ENCODE assay signal across 9 mouse cellular contexts in the genomic region with DNA sequence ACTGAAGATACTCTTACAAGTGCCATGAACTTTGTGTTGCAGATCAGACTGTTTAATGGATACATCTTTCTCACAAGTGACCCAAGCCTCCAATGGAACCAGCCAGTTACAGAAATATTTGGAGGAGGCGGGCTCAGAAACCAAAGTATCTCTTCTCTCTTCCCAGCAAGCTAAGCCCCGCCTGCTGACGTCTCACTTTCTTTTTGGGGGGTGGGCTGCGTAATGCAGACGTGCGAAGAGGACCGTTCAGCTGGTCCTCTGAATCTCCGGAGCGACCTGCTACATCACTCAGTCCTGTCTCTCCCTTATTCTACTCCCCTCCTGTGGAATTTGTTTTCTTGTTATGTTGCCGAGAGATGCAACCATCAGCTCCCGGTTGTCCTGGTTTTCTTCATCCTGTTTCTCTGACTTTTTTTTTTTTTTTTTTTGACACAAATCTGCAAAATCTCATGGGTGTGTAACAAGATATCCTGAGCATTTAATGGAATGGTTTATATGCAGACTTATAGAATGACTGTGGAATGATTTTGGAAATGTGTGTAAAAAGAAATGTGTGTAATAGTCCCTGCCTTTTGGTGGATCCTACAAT. TPM values are rescaled to one million over a fixed set of nuclear protein-coding genes. Genes with fewer than 3 reads are reported as not detected.
DNase-seq lines count a peak whose midpoint lies in the region; ATAC-seq and TF ChIP-seq lines count a peak whose summit lies in the region.
"Had no signal": no experiment of that assay in that cellular context is flagged by ENCODE, and none has a peak within 500 bp of the region (broad histone marks: within the 10 kb centered on the region; RNA-seq: fewer than 3 reads in every experiment).

No protein-coding gene starts in this region.

- H3K4me3 ChIP-seq in embryonic facial prominence, embryonic 15.5 days (replicated peaks): peak overlapping the region; percentile 42
- peak overlapping the region; percentile 49 for H3K4me3 ChIP-seq in heart, postnatal 0 days (ENCODE audit: low read depth, low read length)
- peak overlapping the region; percentile 39 for H3K4me3 ChIP-seq in liver, embryonic 16.5 days (ENCODE audit: low read depth, low read length)
- H3K4me3 ChIP-seq in neural tube, embryonic 15.5 days (replicated peaks): peak overlapping the region; percentile 46

- peaks cover 3% of the 10 kb centered on the region; the same call in 1 of the 2 replicates for H3K27me3 ChIP-seq in embryonic facial prominence, embryonic 15.5 days
- H3K27me3 ChIP-seq in heart, postnatal 0 days (ENCODE audit: control insufficient read depth, insufficient read depth, low read length): peaks cover 16% of the 10 kb centered on the region; the same call in 1 of the 2 replicates
- no peaks in the 10 kb centered on the region; the same call in none of the 2 replicates for H3K27me3 ChIP-seq in liver, embryonic 16.5 days (ENCODE audit: control insufficient read depth, insufficient read depth, low read depth, low read length)
- no peaks in the 10 kb centered on the region for H3K27me3 ChIP-seq in neural tube, embryonic 15.5 days (replicated peaks)

- peak overlapping the region; percentile 37 for H3K4me2 ChIP-seq in embryonic facial prominence, embryonic 15.5 days (replicated peaks)
- peak overlapping the region; percentile 56 for H3K4me2 ChIP-seq in heart, postnatal 0 days (ENCODE audit: low read depth, low read length)
- H3K4me2 ChIP-seq in liver, embryonic 16.5 days (ENCODE audit: low read depth, low read length): 0 out of 2 replicates have a peak overlapping the region, but pooled peaks have one; percentile 2
- H3K4me2 ChIP-seq in neural tube, embryonic 15.5 days: peak overlapping the region; percentile 53

- DNase-seq in ES-CJ7 (ENCODE audit: low read depth, low spot score): peak; percentile 95
- DNase-seq in brain, adult 2 months (ENCODE audit: low read depth, low spot score): peak; percentile 99
- DNase-seq in heart, postnatal 0 days (ENCODE audit: low spot score): peak; percentile 36
- peak; percentile 86 to 91 for DNase-seq in layer of hippocampus, adult 18-20 months (ENCODE audit: low spot score in 2 of 2)
- DNase-seq in yolk sac, embryonic 10.5 days (ENCODE audit: low spot score): peak; percentile 79

- 0 out of 2 replicates have a peak, but pooled peaks have one; percentile 56 for ATAC-seq in embryonic facial prominence, embryonic 15.5 days (ENCODE audit: insufficient number of reproducible peaks, low FRiP score, low TSS enrichment, low read depth)
- ATAC-seq in heart, postnatal 0 days (ENCODE audit: insufficient read depth, low read depth): no peak
- ATAC-seq in liver, embryonic 16.5 days (ENCODE audit: low read depth): no peak
- peak; percentile 68; the same call in 1 of the 2 replicates for ATAC-seq in neural tube, embryonic 15.5 days (ENCODE audit: low FRiP score)

- H3K9ac ChIP-seq in embryonic facial prominence, embryonic 15.5 days: no peak overlapping the region
- no peak overlapping the region for H3K9ac ChIP-seq in heart, postnatal 0 days (replicated peaks; ENCODE audit: low read depth, low read length)
- no peak overlapping the region for H3K9ac ChIP-seq in liver, embryonic 16.5 days (ENCODE audit: low read depth, low read length)
- peak overlapping the region; percentile 59 for H3K9ac ChIP-seq in neural tube, embryonic 15.5 days (replicated peaks)

- H3K4me1 ChIP-seq in embryonic facial prominence, embryonic 15.5 days: peaks cover 13% of the 10 kb centered on the region
- peaks cover 11% of the 10 kb centered on the region for H3K4me1 ChIP-seq in heart, postnatal 0 days (ENCODE audit: control insufficient read depth, insufficient read depth)
- peaks cover 39% of the 10 kb centered on the region for H3K4me1 ChIP-seq in liver, embryonic 16.5 days (ENCODE audit: control insufficient read depth, low read depth, low read length)
- H3K4me1 ChIP-seq in neural tube, embryonic 15.5 days: peaks cover 23% of the 10 kb centered on the region

- H3K9me3 ChIP-seq in embryonic facial prominence, embryonic 15.5 days (replicated peaks): no peaks in the 10 kb centered on the region
- H3K9me3 ChIP-seq in heart, postnatal 0 days (replicated peaks; ENCODE audit: control insufficient read depth, low read length): no peaks in the 10 kb centered on the region
- no peaks in the 10 kb centered on the region for H3K9me3 ChIP-seq in liver, embryonic 16.5 days (replicated peaks; ENCODE audit: control insufficient read depth, low read length)
- no peaks in the 10 kb centered on the region for H3K9me3 ChIP-seq in neural tube, embryonic 15.5 days (replicated peaks)

- H3K36me3 ChIP-seq in embryonic facial prominence, embryonic 15.5 days: no peaks in the 10 kb centered on the region
- no peaks in the 10 kb centered on the region for H3K36me3 ChIP-seq in heart, postnatal 0 days (replicated peaks; ENCODE audit: control insufficient read depth, insufficient read depth, low read length)
- no peaks in the 10 kb centered on the region for H3K36me3 ChIP-seq in liver, embryonic 16.5 days (ENCODE audit: control insufficient read depth, insufficient read depth)
- no peaks in the 10 kb centered on the region for H3K36me3 ChIP-seq in neural tube, embryonic 15.5 days

- no peak for TF ChIP-seq CTCF in heart, postnatal 0 days (IDR thresholded peaks at IDR 0.05; ENCODE audit: low read depth)

- 1% methylated on average over 11 of the region's 11 CpGs for WGBS in embryonic facial prominence, embryonic 15.5 days
- WGBS in heart, postnatal 0 days: 2% methylated on average over 11 of the region's 11 CpGs
- WGBS in liver, embryonic 16.5 days (ENCODE audit: insufficient replicate concordance): 8% methylated on average over 11 of the region's 11 CpGs
- under 1% methylated on average over 11 of the region's 11 CpGs for WGBS in neural tube, embryonic 15.5 days

- TF ChIP-seq EP300 in heart, postnatal 0 days (IDR thresholded peaks at IDR 0.05; ENCODE audit: low read depth): no peak

- peak overlapping the region; percentile 52 for H3K27ac ChIP-seq in embryonic facial prominence, embryonic 15.5 days (replicated peaks)
- no peak overlapping the region for H3K27ac ChIP-seq in heart, postnatal 0 days (ENCODE audit: low read depth)
- no peak overlapping the region for H3K27ac ChIP-seq in liver, embryonic 16.5 days (ENCODE audit: low read length)
- H3K27ac ChIP-seq in neural tube, embryonic 15.5 days (replicated peaks): peak overlapping the region; percentile 78

RNA-seq across cellular contexts. Expression of a gene that starts 40.3 kb away (rescaled TPM):
- polyA plus RNA-seq in embryonic facial prominence, embryonic 15.5 days (2015; fragmentation: Nextera tagmentation; extraction: Ambion mirVana): 30.2 and 40.2 TPM in 2 replicates
- total RNA-seq in heart, postnatal 0 days (2014; rRNA removed; ENCODE audit: low replicate concordance): 21.4 and 21.6 TPM in 2 replicates
- 1.7 and 1.8 TPM in 2 replicates for polyA plus RNA-seq in heart, postnatal 0 days (2015; fragmentation: Nextera tagmentation; extraction: Ambion mirVana)
- 100 to 1,000 TPM; 110 to 113 TPM for total RNA-seq in layer of hippocampus, adult 18-20 months (2021)
- polyA plus RNA-seq in liver, embryonic 16.5 days (2015; fragmentation: Nextera tagmentation; extraction: Ambion mirVana): 12.2 and 13.0 TPM in 2 replicates
- 47.9 and 50.6 TPM in 2 replicates for polyA plus RNA-seq in neural tube, embryonic 15.5 days (2015; fragmentation: Nextera tagmentation; extraction: Ambion mirVana)

RNA-seq across cellular contexts. Expression of a gene that starts 53.8 kb away (rescaled TPM):
- 0.33 and 0.34 TPM in 2 replicates for polyA plus RNA-seq in embryonic facial prominence, embryonic 15.5 days (2015; fragmentation: Nextera tagmentation; extraction: Ambion mirVana)
- total RNA-seq in heart, postnatal 0 days (2014; rRNA removed; ENCODE audit: low replicate concordance): 0.73 and 1.3 TPM in 2 replicates
- polyA plus RNA-seq in heart, postnatal 0 days (2015; fragmentation: Nextera tagmentation; extraction: Ambion mirVana): 0.47 and 0.61 TPM in 2 replicates
- not detected for total RNA-seq in layer of hippocampus, adult 18-20 months (2021)
- polyA plus RNA-seq in liver, embryonic 16.5 days (2015; fragmentation: Nextera tagmentation; extraction: Ambion mirVana): not detected in 2 replicates
- polyA plus RNA-seq in neural tube, embryonic 15.5 days (2015; fragmentation: Nextera tagmentation; extraction: Ambion mirVana): 0.11 TPM in 1 of 2 replicates, not detected in the other
- total RNA-seq: gastrocnemius, postnatal 36 days had no signal

RNA-seq across cellular contexts. Expression of a gene that starts 58.6 kb away (rescaled TPM):
- polyA plus RNA-seq in embryonic facial prominence, embryonic 15.5 days (2015; fragmentation: Nextera tagmentation; extraction: Ambion mirVana): 7.4 and 8.3 TPM in 2 replicates
- 17.8 TPM in 2 replicates for total RNA-seq in heart, postnatal 0 days (2014; rRNA removed; ENCODE audit: low replicate concordance)
- polyA plus RNA-seq in heart, postnatal 0 days (2015; fragmentation: Nextera tagmentation; extraction: Ambion mirVana): 4.4 and 4.5 TPM in 2 replicates
- 10 to 100 TPM; 29.1 to 29.9 TPM for total RNA-seq in layer of hippocampus, adult 18-20 months (2021)
- 1.3 and 1.5 TPM in 2 replicates for polyA plus RNA-seq in liver, embryonic 16.5 days (2015; fragmentation: Nextera tagmentation; extraction: Ambion mirVana)
- 7.1 and 7.4 TPM in 2 replicates for polyA plus RNA-seq in neural tube, embryonic 15.5 days (2015; fragmentation: Nextera tagmentation; extraction: Ambion mirVana)

Comparison
In these comparisons a context has a peak if more than half of its experiments do, and no peak if none do; other contexts are left out.
1. DNase-seq: peak in every context shown above with its lines; median percentile 99 in brain, adult 2 months; 95 in ES-CJ7; 88 in layer of hippocampus, adult 18-20 months; 79 in yolk sac, embryonic 10.5 days; 36 in heart, postnatal 0 days.
2. ATAC-seq: peak in embryonic facial prominence, embryonic 15.5 days (single experiment) and neural tube, embryonic 15.5 days (single experiment); none in heart, postnatal 0 days (single experiment) and liver, embryonic 16.5 days (single experiment).
3. H3K27ac ChIP-seq: peak in embryonic facial prominence, embryonic 15.5 days (single experiment) and neural tube, embryonic 15.5 days (single experiment); none in heart, postnatal 0 days (single experiment) and liver, embryonic 16.5 days (single experiment).
4. H3K4me2 ChIP-seq: peak in every context shown above with its lines; median percentile 56 in heart, postnatal 0 days; 53 in neural tube, embryonic 15.5 days; 37 in embryonic facial prominence, embryonic 15.5 days; 2 in liver, embryonic 16.5 days.
5. Peak in every context shown above with its lines, with median percentiles within 50 percentile points of each other: H3K4me3 ChIP-seq.